Mouse (Mus musculus): ENCODE data around the gene Dcbld1.
"Not testable (repeated sequence)": the region's sequence is repeated elsewhere in the genome, so short reads cannot be mapped to it uniquely, and the experiment has no call there.

Dcbld1 gene

GRCm38 (mm10) chr10:52258180-52258948 is 24.9 kb downstream of the Dcbld1 start:
- in situ Hi-C loops (cut with MboI, MseI), result no loop called here

- in situ Hi-C loops (cut with MboI, MseI), result no loop called here
Measured at GRCm38 (mm10) chr10:52260209-52260608, 26.8 kb downstream of the Dcbld1 start.

GRCm38 (mm10) chr10:52264162-52264561 is 30.7 kb downstream of the Dcbld1 start:
- in situ Hi-C loops (cut with MboI, MseI), result no loop called here

GRCm38 (mm10) chr10:52268879-52269278 is 35.5 kb downstream of the Dcbld1 start:
- in situ Hi-C loops (cut with MboI, MseI), result no loop called here

GRCm38 (mm10) chr10:52271385-52271784 is 38.0 kb downstream of the Dcbld1 start:
- in situ Hi-C loops (cut with MboI, MseI), result no loop called here

GRCm38 (mm10) chr10:52273012-52273411 is 39.6 kb downstream of the Dcbld1 start:
- in situ Hi-C loops (cut with MboI, MseI), result no loop called here

- in situ Hi-C loops (cut with MboI, MseI), result no loop called here
Measured at GRCm38 (mm10) chr10:52274001-52274909, 40.8 kb downstream of the Dcbld1 start.

GRCm38 (mm10) chr10:52274910-52275604 is 41.6 kb downstream of the Dcbld1 start:
- in situ Hi-C loops (cut with MboI, MseI), result no loop called here

GRCm38 (mm10) chr10:52276579-52276978 is 43.2 kb downstream of the Dcbld1 start:
- in situ Hi-C loops (cut with MboI, MseI), result no loop called here

GRCm38 (mm10) chr10:52277564-52277963 is 44.1 kb downstream of the Dcbld1 start:
- in situ Hi-C loops (cut with MboI, MseI), result not testable (repeated sequence)

- in situ Hi-C loops (cut with MboI, MseI), result no loop called here
Measured at GRCm38 (mm10) chr10:52278011-52278434, 44.6 kb downstream of the Dcbld1 start.

GRCm38 (mm10) chr10:52278866-52279265 is 45.4 kb downstream of the Dcbld1 start:
- in situ Hi-C loops (cut with MboI, MseI), result no loop called here

- in situ Hi-C loops (cut with MboI, MseI), result no loop called here
Measured at GRCm38 (mm10) chr10:52279876-52280275, 46.5 kb downstream of the Dcbld1 start.

GRCm38 (mm10) chr10:52280623-52281022 is 47.2 kb downstream of the Dcbld1 start:
- in situ Hi-C loops (cut with MboI, MseI), result no loop called here

GRCm38 (mm10) chr10:52281337-52281736 is 47.9 kb downstream of the Dcbld1 start:
- in situ Hi-C loops (cut with MboI, MseI), result no loop called here

- in situ Hi-C loops (cut with MboI, MseI), result no loop called here
Measured at GRCm38 (mm10) chr10:52284578-52284977, 51.2 kb downstream of the Dcbld1 start.

- in situ Hi-C loops (cut with MboI, MseI), result no loop called here
Measured at GRCm38 (mm10) chr10:52287852-52288533, 54.6 kb downstream of the Dcbld1 start.

- in situ Hi-C loops (cut with MboI, MseI), result no loop called here
Measured at GRCm38 (mm10) chr10:52289261-52289660, 55.8 kb downstream of the Dcbld1 start.

- in situ Hi-C loops (cut with MboI, MseI), result not testable (repeated sequence)
Measured at GRCm38 (mm10) chr10:52292391-52292790, 59.0 kb downstream of the Dcbld1 start.

GRCm38 (mm10) chr10:52293921-52294577 is 60.6 kb downstream of the Dcbld1 start:
- in situ Hi-C loops (cut with MboI, MseI), result no loop called here

- in situ Hi-C loops (cut with MboI, MseI), result no loop called here
Measured at GRCm38 (mm10) chr10:52295934-52296333, 62.5 kb downstream of the Dcbld1 start.

All from T-helper 17 cell (primary cell).